Mouse (Mus musculus): ENCODE results near the gene Fstl3. TPM values are rescaled to one million over a fixed set of nuclear protein-coding genes. Genes with fewer than 3 reads are reported as not detected.
A peak's percentile ranks its signal among the peaks of the same experiment; 100 is the strongest.

Fstl3 gene
- polyA plus RNA-seq, 1 experiment from 2014 or later, result 7.5 TPM

DNA sequence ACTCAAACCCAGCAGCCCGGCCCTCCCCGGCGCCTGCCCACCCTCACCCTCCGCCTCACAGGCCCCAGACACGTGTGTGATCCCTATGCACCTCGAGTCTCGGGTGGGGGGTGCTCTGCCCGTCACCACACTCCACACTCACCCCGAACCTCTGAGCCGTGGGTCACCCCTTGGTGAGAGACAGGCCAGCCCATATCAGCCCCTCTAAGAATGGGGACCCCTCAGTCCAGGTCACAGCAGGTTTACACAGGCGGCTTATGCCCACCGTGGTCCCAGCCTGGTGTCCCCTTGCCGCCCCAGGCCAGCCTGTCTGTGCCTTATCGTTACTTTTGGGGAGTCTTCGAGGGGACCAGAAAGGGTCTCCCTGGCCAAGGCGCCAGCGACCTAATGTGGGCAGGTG, 42.5 kb downstream of the Fstl3 start:
- H3K4me3 ChIP-seq, result no peak overlapping the region
- H3K4me2 ChIP-seq, result no peak overlapping the region
- H3K36me3 ChIP-seq, result peaks cover 52% of the 10 kb centered on the region
- H3K27ac ChIP-seq, result no peak overlapping the region
- WGBS, result 93% methylated on average over 17 of the region's 17 CpGs
- ATAC-seq (ENCODE audit: insufficient number of reproducible peaks, insufficient read depth, low FRiP score, low TSS enrichment, low read depth), result no peak
- H3K27me3 ChIP-seq, result no peaks in the 10 kb centered on the region
- no peak overlapping the region for H3K9ac ChIP-seq
- H3K4me1 ChIP-seq, result peaks cover 23% of the 10 kb centered on the region
- no peaks in the 10 kb centered on the region for H3K9me3 ChIP-seq

DNA sequence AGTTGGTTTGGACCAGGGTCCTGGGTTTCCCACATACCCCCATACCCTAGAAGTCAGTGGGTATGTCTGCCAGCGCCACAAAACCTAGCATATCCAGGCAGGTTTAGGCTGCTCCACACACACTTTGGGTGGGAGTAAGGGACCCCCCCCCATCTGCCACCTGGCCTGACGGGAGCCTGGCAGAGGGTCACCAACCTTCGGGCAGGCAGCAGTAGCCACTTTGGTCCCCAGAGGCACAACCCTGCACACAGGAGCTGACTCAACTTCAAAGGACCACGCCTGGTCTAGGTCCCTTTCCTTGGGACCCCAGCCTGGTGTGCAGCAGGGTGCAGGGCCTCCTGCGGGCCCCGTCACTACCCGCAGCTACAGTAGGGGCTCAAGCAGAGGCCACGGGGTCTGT, 43.2 kb downstream of the Fstl3 start:
- no peak for ATAC-seq (ENCODE audit: insufficient number of reproducible peaks, insufficient read depth, low FRiP score, low TSS enrichment, low read depth)
- Histone ChIP-seq H3K9me3 (no peaks in the 10 kb centered on the region), H3K4me1 (peaks cover 23% of the 10 kb centered on the region), H3K9ac (no peak overlapping the region), H3K27ac (peak overlapping the region; percentile 45; the same call in 1 of the 2 replicates), H3K36me3 (peaks cover 46% of the 10 kb centered on the region), H3K4me3 (no peak overlapping the region), H3K27me3 (no peaks in the 10 kb centered on the region), H3K4me2 (no peak overlapping the region)
- 81% methylated on average over 8 of the region's 8 CpGs for WGBS

DNA sequence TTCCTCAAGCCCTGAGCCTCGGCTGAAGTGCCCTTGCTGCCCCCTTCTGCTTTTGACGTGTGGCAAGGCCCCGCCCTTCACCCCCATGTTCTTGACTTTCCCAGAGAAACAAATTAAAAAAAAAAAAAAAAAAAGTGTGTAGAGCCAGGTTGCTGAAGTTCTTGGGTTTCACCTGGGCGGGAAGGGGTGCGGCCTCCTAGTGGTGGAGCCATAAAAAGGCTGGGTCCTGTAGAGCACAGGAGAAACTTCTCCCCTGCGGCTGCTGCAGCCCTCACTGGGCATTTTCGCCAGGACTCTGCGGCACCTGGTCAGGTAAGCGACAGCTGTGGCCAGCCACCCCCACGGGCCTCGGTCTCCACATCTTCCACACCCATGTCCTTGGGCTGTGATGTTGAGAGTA, 43.7 kb downstream of the Fstl3 start, which contains the start of gene Misp:
TSS of gene Misp (plus strand) at position 208 of the 400 bp plus-strand sequence.
- H3K36me3 ChIP-seq, result peaks cover 41% of the 10 kb centered on the region
- no peak within 1 kb of the TSS for H3K4me3 ChIP-seq
- H3K9ac ChIP-seq, result peak within 1 kb of the TSS; percentile 61; the same call in 1 of the 2 replicates
- H3K27me3 ChIP-seq, result no peaks in the 10 kb centered on the region
- no peaks in the 10 kb centered on the region for H3K9me3 ChIP-seq
- peak within 1 kb of the TSS; percentile 68 for H3K27ac ChIP-seq
- WGBS, result 62% methylated on average over 11 of the region's 11 CpGs
- ATAC-seq (ENCODE audit: insufficient number of reproducible peaks, insufficient read depth, low FRiP score, low TSS enrichment, low read depth), result no peak
- peaks cover 23% of the 10 kb centered on the region for H3K4me1 ChIP-seq
- no peak within 1 kb of the TSS for H3K4me2 ChIP-seq

DNA sequence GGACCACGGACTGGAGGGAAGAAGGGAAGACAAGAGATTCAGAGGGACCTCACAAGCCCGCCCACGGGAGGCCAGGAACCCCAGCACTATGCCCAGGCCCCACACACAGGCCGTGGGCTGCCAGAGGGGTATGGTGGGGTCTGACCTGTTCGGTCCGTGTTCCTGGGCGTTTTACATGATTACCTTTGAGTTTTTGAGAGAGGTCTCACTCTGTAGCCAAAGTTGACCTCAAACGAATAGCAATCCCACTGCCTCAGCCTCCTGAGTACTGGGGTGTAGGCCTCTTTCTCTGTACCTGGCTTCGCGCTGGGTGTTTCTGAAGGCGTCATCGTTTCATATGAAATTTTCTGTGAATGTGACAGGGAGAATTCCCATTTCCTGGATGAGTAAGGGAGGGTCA, 44.7 kb downstream of the Fstl3 start:
- Histone ChIP-seq H3K9ac (peak overlapping the region; percentile 61; the same call in 1 of the 2 replicates), H3K27me3 (no peaks in the 10 kb centered on the region), H3K27ac (peak overlapping the region; percentile 68), H3K4me3 (no peak overlapping the region), H3K4me2 (0 out of 2 replicates have a peak overlapping the region, but pooled peaks have one; percentile 46), H3K36me3 (peaks cover 31% of the 10 kb centered on the region), H3K9me3 (no peaks in the 10 kb centered on the region), H3K4me1 (peaks cover 23% of the 10 kb centered on the region)
- no peak for ATAC-seq (ENCODE audit: insufficient number of reproducible peaks, insufficient read depth, low FRiP score, low TSS enrichment, low read depth)
- WGBS, result 87% methylated on average over 12 of the region's 12 CpGs

DNA sequence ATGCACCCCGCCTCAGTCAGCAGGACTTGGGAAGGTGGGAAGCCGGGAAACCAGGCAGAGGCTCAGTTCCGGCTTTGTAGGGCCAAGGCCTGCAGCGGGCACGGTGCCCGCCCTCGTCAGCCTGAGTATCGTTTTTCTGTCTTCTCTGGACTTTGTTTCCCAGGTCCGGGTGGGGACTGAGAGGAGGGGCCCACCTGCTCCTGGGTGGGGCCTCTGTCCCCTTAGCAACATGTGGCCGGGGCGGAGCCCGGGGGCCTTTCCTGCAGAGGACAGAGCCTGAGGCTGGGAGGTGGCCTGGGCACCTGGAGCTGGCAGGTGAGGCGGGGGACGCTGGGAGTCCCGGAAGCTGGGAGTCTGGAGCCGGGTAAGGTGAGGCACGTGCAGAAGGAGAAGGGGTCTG, 45.3 kb downstream of the Fstl3 start:
- H3K9ac ChIP-seq, result peak overlapping the region; percentile 61
- H3K9me3 ChIP-seq, result no peaks in the 10 kb centered on the region
- peak overlapping the region; percentile 46 for H3K4me2 ChIP-seq
- peak overlapping the region; percentile 4; the same call in 1 of the 2 replicates for H3K4me3 ChIP-seq
- peaks cover 28% of the 10 kb centered on the region for H3K36me3 ChIP-seq
- WGBS, result 22% methylated on average over 17 of the region's 17 CpGs
- H3K4me1 ChIP-seq, result peaks cover 23% of the 10 kb centered on the region
- H3K27ac ChIP-seq, result peak overlapping the region; percentile 68
- H3K27me3 ChIP-seq, result no peaks in the 10 kb centered on the region
- peak; percentile 49; the same call in 1 of the 2 replicates for ATAC-seq (ENCODE audit: insufficient number of reproducible peaks, insufficient read depth, low FRiP score, low TSS enrichment, low read depth)

DNA sequence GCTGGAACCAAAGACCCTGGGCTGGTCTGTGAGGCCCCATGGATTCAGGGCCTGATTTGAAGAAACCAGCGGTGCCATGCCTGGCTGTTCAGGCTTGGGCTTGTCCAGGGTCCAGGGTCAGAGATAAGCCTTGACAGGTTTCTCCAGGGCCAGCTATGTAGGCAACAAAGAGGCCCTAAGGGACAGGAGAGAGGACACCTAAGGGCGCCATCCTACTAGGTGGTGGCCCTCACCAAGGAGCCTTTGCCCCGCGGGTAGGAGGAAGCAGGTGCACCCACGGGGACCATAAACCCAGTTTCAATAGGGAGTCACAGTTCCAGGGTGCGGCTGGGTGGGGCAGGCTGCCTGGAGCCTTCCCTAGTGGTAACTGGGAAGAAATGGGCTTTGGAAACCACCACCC, 45.9 kb downstream of the Fstl3 start:
- H3K9me3 ChIP-seq, result no peaks in the 10 kb centered on the region
- H3K9ac ChIP-seq, result peak overlapping the region; percentile 61; the same call in 1 of the 2 replicates
- peaks cover 25% of the 10 kb centered on the region for H3K36me3 ChIP-seq
- no peak for ATAC-seq (ENCODE audit: insufficient number of reproducible peaks, insufficient read depth, low FRiP score, low TSS enrichment, low read depth)
- peak overlapping the region; percentile 51; the same call in 1 of the 2 replicates for H3K27ac ChIP-seq
- H3K4me2 ChIP-seq, result peak overlapping the region; percentile 46; the same call in 1 of the 2 replicates
- H3K4me1 ChIP-seq, result peaks cover 23% of the 10 kb centered on the region
- no peak overlapping the region for H3K4me3 ChIP-seq
- WGBS, result 63% methylated on average over 6 of the region's 6 CpGs
- no peaks in the 10 kb centered on the region for H3K27me3 ChIP-seq

DNA sequence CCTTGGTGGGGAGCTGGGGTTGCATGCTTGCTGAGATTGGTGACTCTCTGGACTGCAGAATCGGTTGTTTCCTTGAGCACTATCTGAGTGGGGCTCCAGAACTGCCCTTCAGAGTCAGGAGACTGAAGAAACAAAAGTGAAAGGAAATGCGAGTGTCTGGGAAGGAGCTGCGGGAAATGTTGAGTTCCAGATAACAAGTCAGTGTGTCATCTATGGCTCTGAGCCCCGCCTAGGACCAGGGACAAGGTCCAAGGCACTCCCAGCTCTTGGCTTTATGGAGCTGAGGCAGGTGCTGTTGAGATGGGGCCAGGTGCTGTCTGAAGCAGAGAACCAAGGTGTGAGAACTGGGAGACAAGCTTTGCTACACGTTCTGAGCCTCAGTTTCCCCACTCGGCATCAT, 47.3 kb downstream of the Fstl3 start:
- no peak overlapping the region for H3K9ac ChIP-seq
- H3K27ac ChIP-seq, result peak overlapping the region; percentile 5; the same call in 1 of the 2 replicates
- peaks cover 11% of the 10 kb centered on the region for H3K36me3 ChIP-seq
- no peak overlapping the region for H3K4me2 ChIP-seq
- H3K4me3 ChIP-seq, result no peak overlapping the region
- H3K27me3 ChIP-seq, result no peaks in the 10 kb centered on the region
- H3K4me1 ChIP-seq, result peaks cover 23% of the 10 kb centered on the region
- 61% methylated on average over 6 of the region's 6 CpGs for WGBS
- ATAC-seq (ENCODE audit: insufficient number of reproducible peaks, insufficient read depth, low FRiP score, low TSS enrichment, low read depth), result no peak
- H3K9me3 ChIP-seq, result no peaks in the 10 kb centered on the region

DNA sequence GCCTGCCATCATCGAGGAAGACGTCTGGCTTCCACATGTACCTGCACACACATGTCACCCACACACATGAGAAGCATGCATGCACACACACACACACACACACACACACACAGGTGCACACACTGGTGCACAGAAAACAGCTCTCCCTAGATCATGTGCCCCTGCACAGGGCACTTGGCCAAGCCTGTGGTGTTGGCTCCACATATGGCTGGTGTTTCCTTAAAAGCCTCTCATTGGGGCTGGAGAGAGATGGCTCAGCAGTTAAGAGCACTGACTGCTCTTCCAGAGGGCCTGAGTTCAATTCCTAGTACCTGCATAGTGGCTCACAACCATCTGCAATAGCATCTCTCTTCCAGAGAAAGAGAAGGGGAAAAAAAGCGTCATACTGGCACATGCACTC, 54.5 kb downstream of the Fstl3 start:
- Histone ChIP-seq H3K4me1 (peaks cover 12% of the 10 kb centered on the region), H3K36me3 (no peaks in the 10 kb centered on the region), H3K4me3 (no peak overlapping the region), H3K9ac (no peak overlapping the region), H3K27ac (no peak overlapping the region), H3K9me3 (no peaks in the 10 kb centered on the region), H3K4me2 (no peak overlapping the region), H3K27me3 (no peaks in the 10 kb centered on the region)
- no peak for ATAC-seq (ENCODE audit: insufficient number of reproducible peaks, insufficient read depth, low FRiP score, low TSS enrichment, low read depth)
- 83% methylated on average over 3 of the region's 3 CpGs for WGBS

Other genes starting within 250 kb of the Fstl3 start
- 19.8 and 23.4 TPM in 2 replicates for gene Plpp2, start 243.5 kb upstream of the Fstl3 start, polyA plus RNA-seq (2015; fragmentation: Nextera tagmentation; extraction: Ambion mirVana)
- 71.0 and 73.6 TPM in 2 replicates for gene Mier2, start 222.1 kb upstream of the Fstl3 start, polyA plus RNA-seq (2015; fragmentation: Nextera tagmentation; extraction: Ambion mirVana)
- gene Theg, start 189.9 kb upstream of the Fstl3 start, polyA plus RNA-seq (2015; fragmentation: Nextera tagmentation; extraction: Ambion mirVana), result not detected in 2 replicates
- not detected in 2 replicates for gene C2cd4c, start 163.2 kb upstream of the Fstl3 start, polyA plus RNA-seq (2015; fragmentation: Nextera tagmentation; extraction: Ambion mirVana)
- gene Shc2, start 139.4 kb upstream of the Fstl3 start, polyA plus RNA-seq (2015; fragmentation: Nextera tagmentation; extraction: Ambion mirVana), result 11.7 and 13.7 TPM in 2 replicates
- not detected in 2 replicates for gene Odf3l2, start 131.5 kb upstream of the Fstl3 start, polyA plus RNA-seq (2015; fragmentation: Nextera tagmentation; extraction: Ambion mirVana)
- gene Madcam1, start 112.7 kb upstream of the Fstl3 start, polyA plus RNA-seq (2015; fragmentation: Nextera tagmentation; extraction: Ambion mirVana), result 11.3 and 11.8 TPM in 2 replicates
- gene Tpgs1, start 107.9 kb upstream of the Fstl3 start, polyA plus RNA-seq (2015; fragmentation: Nextera tagmentation; extraction: Ambion mirVana), result 58.1 and 62.1 TPM in 2 replicates
- 102 and 106 TPM in 2 replicates for gene Cdc34, start 95.1 kb upstream of the Fstl3 start, polyA plus RNA-seq (2015; fragmentation: Nextera tagmentation; extraction: Ambion mirVana)
- 0.81 and 0.84 TPM in 2 replicates for gene Gzmm, start 88.3 kb upstream of the Fstl3 start, polyA plus RNA-seq (2015; fragmentation: Nextera tagmentation; extraction: Ambion mirVana)
- 703 and 715 TPM in 2 replicates for gene Bsg, start 72.8 kb upstream of the Fstl3 start, polyA plus RNA-seq (2015; fragmentation: Nextera tagmentation; extraction: Ambion mirVana)
- 0.10 and 0.12 TPM in 2 replicates for gene Hcn2, start 60.6 kb upstream of the Fstl3 start, polyA plus RNA-seq (2015; fragmentation: Nextera tagmentation; extraction: Ambion mirVana)
- gene Polrmt, start 30.7 kb upstream of the Fstl3 start, polyA plus RNA-seq (2015; fragmentation: Nextera tagmentation; extraction: Ambion mirVana), result 42.8 and 50.9 TPM in 2 replicates
- 0.54 and 0.80 TPM in 2 replicates for gene Fgf22, start 22.2 kb upstream of the Fstl3 start, polyA plus RNA-seq (2015; fragmentation: Nextera tagmentation; extraction: Ambion mirVana)
- 79.2 and 96.5 TPM in 2 replicates for gene Rnf126, start 10.3 kb upstream of the Fstl3 start, polyA plus RNA-seq (2015; fragmentation: Nextera tagmentation; extraction: Ambion mirVana)
- not detected in 2 replicates for gene Prss57, start 13.7 kb downstream of the Fstl3 start, polyA plus RNA-seq (2015; fragmentation: Nextera tagmentation; extraction: Ambion mirVana)
- 105 and 112 TPM in 2 replicates for gene Palm, start 16.3 kb downstream of the Fstl3 start, polyA plus RNA-seq (2015; fragmentation: Nextera tagmentation; extraction: Ambion mirVana)
- gene Misp, start 43.7 kb downstream of the Fstl3 start, polyA plus RNA-seq (2015; fragmentation: Nextera tagmentation; extraction: Ambion mirVana), result 2.5 and 5.2 TPM in 2 replicates
- gene Ptbp1, start 77.2 kb downstream of the Fstl3 start, polyA plus RNA-seq (2015; fragmentation: Nextera tagmentation; extraction: Ambion mirVana), result 386 and 390 TPM in 2 replicates
- gene Prtn3, start 97.2 kb downstream of the Fstl3 start, polyA plus RNA-seq (2015; fragmentation: Nextera tagmentation; extraction: Ambion mirVana), result 7.3 and 8.5 TPM in 2 replicates
- 126 and 138 TPM in 2 replicates for gene Plppr3, start 97.4 kb downstream of the Fstl3 start, polyA plus RNA-seq (2015; fragmentation: Nextera tagmentation; extraction: Ambion mirVana)
- gene Elane, start 109.0 kb downstream of the Fstl3 start, polyA plus RNA-seq (2015; fragmentation: Nextera tagmentation; extraction: Ambion mirVana), result 1.9 TPM in 1 of 2 replicates, not detected in the other
- gene Cfd, start 113.6 kb downstream of the Fstl3 start, polyA plus RNA-seq (2015; fragmentation: Nextera tagmentation; extraction: Ambion mirVana), result not detected in 2 replicates
- gene Med16, start 131.7 kb downstream of the Fstl3 start, polyA plus RNA-seq (2015; fragmentation: Nextera tagmentation; extraction: Ambion mirVana), result 47.6 and 49.3 TPM in 2 replicates
- 8.1 and 29.9 TPM in 2 replicates for gene Gm26602, start 133.6 kb downstream of the Fstl3 start, polyA plus RNA-seq (2015; fragmentation: Nextera tagmentation; extraction: Ambion mirVana)
- 0.98 and 1.3 TPM in 2 replicates for gene Kiss1r, start 139.7 kb downstream of the Fstl3 start, polyA plus RNA-seq (2015; fragmentation: Nextera tagmentation; extraction: Ambion mirVana)
- gene R3hdm4, start 143.9 kb downstream of the Fstl3 start, polyA plus RNA-seq (2015; fragmentation: Nextera tagmentation; extraction: Ambion mirVana), result 190 and 206 TPM in 2 replicates
- 5.3 and 6.9 TPM in 2 replicates for gene Arid3a, start 149.8 kb downstream of the Fstl3 start, polyA plus RNA-seq (2015; fragmentation: Nextera tagmentation; extraction: Ambion mirVana)
- gene Wdr18, start 182.9 kb downstream of the Fstl3 start, polyA plus RNA-seq (2015; fragmentation: Nextera tagmentation; extraction: Ambion mirVana), result 97.7 and 106 TPM in 2 replicates
- gene Grin3b, start 193.4 kb downstream of the Fstl3 start, polyA plus RNA-seq (2015; fragmentation: Nextera tagmentation; extraction: Ambion mirVana), result 0.52 and 0.83 TPM in 2 replicates
- 15.4 and 17.0 TPM in 2 replicates for gene Tmem259, start 207.1 kb downstream of the Fstl3 start, polyA plus RNA-seq (2015; fragmentation: Nextera tagmentation; extraction: Ambion mirVana)
- 298 and 319 TPM in 2 replicates for gene Cnn2, start 211.3 kb downstream of the Fstl3 start, polyA plus RNA-seq (2015; fragmentation: Nextera tagmentation; extraction: Ambion mirVana)
- 2.2 and 2.6 TPM in 2 replicates for gene Abca7, start 219.2 kb downstream of the Fstl3 start, polyA plus RNA-seq (2015; fragmentation: Nextera tagmentation; extraction: Ambion mirVana)
- 3.9 and 4.6 TPM in 2 replicates for gene Arhgap45, start 239.4 kb downstream of the Fstl3 start, polyA plus RNA-seq (2015; fragmentation: Nextera tagmentation; extraction: Ambion mirVana)